Mouse (Mus musculus): ENCODE data around the gene H2-M10.6. TPM values are rescaled to one million over a fixed set of nuclear protein-coding genes. Genes with fewer than 3 reads are reported as not detected.

Gene H2-M10.6
- not detected for polyA plus RNA-seq (2017; shearing (Covaris generic))

GRCm38 (mm10) chr17:36811871-36812270, at the start of gene H2-M10.6:
H2-M10.6 (plus strand) TSS chr17:36812171.

DNA sequence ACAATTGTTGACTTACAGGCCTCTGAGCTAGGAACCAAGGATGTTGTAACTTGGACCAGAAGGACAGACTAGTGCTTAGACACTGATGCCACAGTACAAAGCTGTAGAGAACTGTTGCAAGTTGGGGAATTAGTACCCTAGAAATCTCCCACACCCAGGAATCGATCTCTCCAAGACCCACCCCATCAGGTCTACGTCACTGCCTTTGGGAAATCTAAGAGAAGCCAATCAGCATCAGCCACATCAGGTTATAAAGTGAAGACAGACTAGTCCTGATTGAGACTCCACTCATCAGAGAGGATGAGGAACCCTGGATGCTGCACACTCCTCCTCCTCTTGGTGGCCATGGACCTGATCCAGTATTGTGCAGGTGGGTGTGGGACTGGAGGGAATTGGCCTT, 39.4 kb upstream of the H2-M10.6 start, which contains the start of gene H2-M10.5:
Gene H2-M10.5, plus strand, starts transcription at position 301 of the 400 bp plus-strand sequence.

GRCm38 (mm10) chr17:36836874-36837647, 25.1 kb downstream of the H2-M10.6 start, which contains the start of gene Trim26:
Trim26 (plus strand) TSS chr17:36837134.

Other genes starting within 250 kb of the H2-M10.6 start
- not detected for gene H2-M9, start 169.5 kb upstream of the H2-M10.6 start, polyA plus RNA-seq (2017; shearing (Covaris generic))
- gene H2-M1, start 140.0 kb upstream of the H2-M10.6 start, polyA plus RNA-seq (2017; shearing (Covaris generic)): not detected
- not detected for gene H2-M10.5, start 39.3 kb upstream of the H2-M10.6 start, polyA plus RNA-seq (2017; shearing (Covaris generic))
- gene Trim26, start 25.0 kb downstream of the H2-M10.6 start, polyA plus RNA-seq (2017; shearing (Covaris generic)): 160 TPM
- gene Trim15, start 55.0 kb downstream of the H2-M10.6 start, polyA plus RNA-seq (2017; shearing (Covaris generic)): 0.33 TPM
- gene Trim10, start 57.4 kb downstream of the H2-M10.6 start, polyA plus RNA-seq (2017; shearing (Covaris generic)): 0.55 TPM
- not detected for gene Trim40, start 78.0 kb downstream of the H2-M10.6 start, polyA plus RNA-seq (2017; shearing (Covaris generic))
- gene Trim31, start 85.9 kb downstream of the H2-M10.6 start, polyA plus RNA-seq (2017; shearing (Covaris generic)): not detected
- 0.49 TPM for gene Rnf39, start 130.7 kb downstream of the H2-M10.6 start, polyA plus RNA-seq (2017; shearing (Covaris generic))
- 173 TPM for gene Ppp1r11, start 139.6 kb downstream of the H2-M10.6 start, polyA plus RNA-seq (2017; shearing (Covaris generic))
- 93.5 TPM for gene Znrd1, start 146.4 kb downstream of the H2-M10.6 start, polyA plus RNA-seq (2017; shearing (Covaris generic))
- 5.4 TPM for gene Znrd1as, start 146.4 kb downstream of the H2-M10.6 start, polyA plus RNA-seq (2017; shearing (Covaris generic))
- gene 2410137M14Rik, start 169.1 kb downstream of the H2-M10.6 start, polyA plus RNA-seq (2017; shearing (Covaris generic)): not detected
- 0.54 TPM for gene H2-M5, start 177.4 kb downstream of the H2-M10.6 start, polyA plus RNA-seq (2017; shearing (Covaris generic))
- not detected for gene Zfp57, start 189.0 kb downstream of the H2-M10.6 start, polyA plus RNA-seq (2017; shearing (Covaris generic))
- gene Mog, start 211.2 kb downstream of the H2-M10.6 start, polyA plus RNA-seq (2017; shearing (Covaris generic)): not detected
- gene Gabbr1, start 233.8 kb downstream of the H2-M10.6 start, polyA plus RNA-seq (2017; shearing (Covaris generic)): 10.6 TPM